ENCODE assay signal across 10 mouse cellular contexts in genomic region chr19:44741091-44741763, GRCm38 (mm10). TPM values are rescaled to one million over a fixed set of nuclear protein-coding genes. Genes with fewer than 3 reads are reported as not detected.
DNase-seq lines count a peak whose midpoint lies in the region; ATAC-seq and TF ChIP-seq lines count a peak whose summit lies in the region.
"Had no signal": no experiment of that assay in that cellular context is flagged by ENCODE, and none has a peak within 500 bp of the region (broad histone marks: within the 10 kb centered on the region; RNA-seq: fewer than 3 reads in every experiment).

No protein-coding gene starts in this region.

- WGBS in heart, embryonic 12.5 days = under 1% methylated on average over 47 of the region's 48 CpGs
- WGBS in heart, postnatal 0 days = 3% methylated on average over 47 of the region's 48 CpGs
- WGBS in neural tube, embryonic 14.5 days = under 1% methylated on average over 48 of the region's 48 CpGs

- no peak overlapping the region for H3K27ac ChIP-seq in heart, embryonic 12.5 days (ENCODE audit: poor library complexity, severe bottlenecking)
- no peak overlapping the region for H3K27ac ChIP-seq in heart, postnatal 0 days (ENCODE audit: low read depth)
- H3K27ac ChIP-seq in neural tube, embryonic 14.5 days (ENCODE audit: low read depth, low read length) = peak overlapping the region; percentile 67

- peak overlapping the region; percentile 69 for H3K4me2 ChIP-seq in heart, embryonic 12.5 days
- peak overlapping the region; percentile 45 for H3K4me2 ChIP-seq in heart, postnatal 0 days (ENCODE audit: low read depth, low read length)
- H3K4me2 ChIP-seq in neural tube, embryonic 14.5 days (ENCODE audit: low read depth, low read length) = peak overlapping the region; percentile 43

- peaks cover 28% of the 10 kb centered on the region for H3K4me1 ChIP-seq in heart, embryonic 12.5 days (replicated peaks)
- H3K4me1 ChIP-seq in heart, postnatal 0 days (ENCODE audit: control insufficient read depth, insufficient read depth) = no peaks in the 10 kb centered on the region
- H3K4me1 ChIP-seq in neural tube, embryonic 14.5 days (ENCODE audit: control insufficient read depth, insufficient read depth, low read length) = peaks cover 8% of the 10 kb centered on the region; the same call in 1 of the 2 replicates

- H3K4me3 ChIP-seq in heart, embryonic 12.5 days = peak overlapping the region; percentile 37
- H3K4me3 ChIP-seq in heart, postnatal 0 days (ENCODE audit: low read depth, low read length) = peak overlapping the region; percentile 32
- H3K4me3 ChIP-seq in neural tube, embryonic 14.5 days (ENCODE audit: low read depth, low read length) = peak overlapping the region; percentile 16; the same call in 1 of the 2 replicates

- DNase-seq in heart, adult 9 months (ENCODE audit: low spot score in 2 of 2) = no peak
- DNase-seq in heart, postnatal 0 days (ENCODE audit: low spot score) = no peak
- peak; percentile 87 to 92 for DNase-seq in kidney, postnatal 36 days
- DNase-seq in cerebellum, postnatal 14 days = no peak
- no peak for DNase-seq in cerebellum, postnatal 36 days
- no peak for DNase-seq in layer of hippocampus, postnatal 10 days (ENCODE audit: low spot score in 2 of 2)
- DNase-seq: thymus, postnatal 14 days had no signal

- no peaks in the 10 kb centered on the region for H3K36me3 ChIP-seq in heart, embryonic 12.5 days
- no peaks in the 10 kb centered on the region for H3K36me3 ChIP-seq in heart, postnatal 0 days (replicated peaks; ENCODE audit: control insufficient read depth, insufficient read depth, low read length)
- H3K36me3 ChIP-seq in neural tube, embryonic 14.5 days (ENCODE audit: control insufficient read depth, insufficient read depth, low read length) = no peaks in the 10 kb centered on the region

- peaks cover 97% of the 10 kb centered on the region for H3K27me3 ChIP-seq in heart, embryonic 12.5 days (replicated peaks)
- peaks cover 98% of the 10 kb centered on the region for H3K27me3 ChIP-seq in heart, postnatal 0 days (ENCODE audit: control insufficient read depth, insufficient read depth, low read length)
- peaks cover 51% of the 10 kb centered on the region for H3K27me3 ChIP-seq in neural tube, embryonic 14.5 days (ENCODE audit: control insufficient read depth, insufficient read depth, low read length)

- peak overlapping the region; percentile 26 for H3K9ac ChIP-seq in heart, embryonic 12.5 days
- H3K9ac ChIP-seq in heart, postnatal 0 days (replicated peaks; ENCODE audit: low read depth, low read length) = no peak overlapping the region
- 0 out of 2 replicates have a peak overlapping the region, but pooled peaks have one; percentile 37 for H3K9ac ChIP-seq in neural tube, embryonic 14.5 days (replicated peaks; ENCODE audit: low read depth, low read length)

- no peaks in the 10 kb centered on the region; the same call in 1 of the 2 replicates for H3K9me3 ChIP-seq in heart, embryonic 12.5 days (replicated peaks)
- no peaks in the 10 kb centered on the region for H3K9me3 ChIP-seq in heart, postnatal 0 days (replicated peaks; ENCODE audit: control insufficient read depth, low read length)
- H3K9me3 ChIP-seq in neural tube, embryonic 14.5 days (ENCODE audit: control insufficient read depth, low read length) = no peaks in the 10 kb centered on the region

- no peak for TF ChIP-seq CTCF in heart, postnatal 0 days (IDR thresholded peaks at IDR 0.05; ENCODE audit: low read depth)

- no peak for ATAC-seq in heart, embryonic 12.5 days (ENCODE audit: insufficient number of reproducible peaks, low FRiP score)
- no peak for ATAC-seq in heart, postnatal 0 days (ENCODE audit: insufficient read depth, low read depth)
- no peak for ATAC-seq in neural tube, embryonic 14.5 days (ENCODE audit: low read depth)

- no peak for TF ChIP-seq EP300 in heart, postnatal 0 days (IDR thresholded peaks at IDR 0.05; ENCODE audit: low read depth)

RNA-seq across cellular contexts. Expression of gene Pax2, which starts 14.6 kb away (rescaled TPM):
- not detected in 2 replicates for polyA plus RNA-seq in heart, embryonic 12.5 days (2016; fragmentation: Nextera tagmentation; extraction: Ambion mirVana)
- total RNA-seq in heart, postnatal 0 days (2014; rRNA removed; ENCODE audit: low replicate concordance) = not detected in 2 replicates
- not detected in 2 replicates for polyA plus RNA-seq in heart, postnatal 0 days (2015; fragmentation: Nextera tagmentation; extraction: Ambion mirVana)
- 23.8 and 27.0 TPM in 2 replicates for polyA plus RNA-seq in neural tube, embryonic 14.5 days (2014; fragmentation: Nextera tagmentation; extraction: Ambion mirVana)
- under 1 TPM; 0.20 to 0.37 TPM for total RNA-seq in layer of hippocampus, postnatal 10 days (2021)
- total RNA-seq: MEL had no signal

Comparison
In these comparisons a context has a peak if more than half of its experiments do, and no peak if none do; other contexts are left out.
1. DNase-seq: peak in kidney, postnatal 36 days (2 of 2); none in heart, adult 9 months (0 of 2), heart, postnatal 0 days (single experiment), cerebellum, postnatal 14 days (0 of 2), cerebellum, postnatal 36 days (0 of 2) and layer of hippocampus, postnatal 10 days (0 of 2).
2. RNA of gene Pax2, which starts 14.6 kb away (polyA plus RNA-seq): 23.8 to 27.0 TPM in neural tube, embryonic 14.5 days; not detected in heart, postnatal 0 days and not detected in heart, embryonic 12.5 days; every median in the first group is over 10 times any median in the second.
3. Peak in every context shown above with its lines, with median percentiles within 50 percentile points of each other: H3K4me2 ChIP-seq and H3K4me3 ChIP-seq.